Comparison of ENCODE assay signal across 8 mouse cellular contexts in genomic region chr15:36967381-36968211, GRCm38 (mm10). TPM values are rescaled to one million over a fixed set of nuclear protein-coding genes. Genes with fewer than 3 reads are reported as not detected.
A peak's percentile ranks its signal among the peaks of the same experiment; 100 is the strongest.
DNase-seq lines count a peak whose midpoint lies in the region; ATAC-seq lines count a peak whose summit lies in the region.

No protein-coding gene starts in this region.

- H3K27ac ChIP-seq in kidney, embryonic 16.5 days (ENCODE audit: low read length): no peak overlapping the region

- WGBS in kidney, embryonic 16.5 days: 33% methylated on average over 24 of the region's 24 CpGs

- ATAC-seq in kidney, embryonic 16.5 days (ENCODE audit: low FRiP score, low TSS enrichment): peak; percentile 70; the same call in 1 of the 2 replicates

- no peaks in the 10 kb centered on the region for H3K27me3 ChIP-seq in kidney, embryonic 16.5 days (ENCODE audit: insufficient read depth, low read length)

- no peaks in the 10 kb centered on the region for H3K4me1 ChIP-seq in kidney, embryonic 16.5 days (ENCODE audit: insufficient read depth, low read length)

- H3K36me3 ChIP-seq in kidney, embryonic 16.5 days (ENCODE audit: insufficient read depth, low read length): no peaks in the 10 kb centered on the region

- no peaks in the 10 kb centered on the region for H3K9me3 ChIP-seq in kidney, embryonic 16.5 days (ENCODE audit: low read length)

- no peak overlapping the region; the same call in 1 of the 2 replicates for H3K9ac ChIP-seq in kidney, embryonic 16.5 days (replicated peaks; ENCODE audit: low read length)

- H3K4me2 ChIP-seq in kidney, embryonic 16.5 days (replicated peaks; ENCODE audit: low read depth, low read length): peak overlapping the region; percentile 35

- H3K4me3 ChIP-seq in kidney, embryonic 16.5 days (ENCODE audit: low read length): 0 out of 2 replicates have a peak overlapping the region, but pooled peaks have one; percentile 9

- no peak for DNase-seq in kidney, postnatal 10 days
- DNase-seq in cerebellum, adult 8-10 months: peak; percentile 82
- DNase-seq in forelimb bud, embryonic 11.5 days (ENCODE audit: low read depth, low spot score): peak; percentile 48
- DNase-seq in layer of hippocampus, postnatal 36 days: peak; percentile 88
- DNase-seq in naive thymus-derived CD4-positive, alpha-beta T cell, adult 2 months (ENCODE audit: low read depth): peak; percentile 48
- DNase-seq in thymus, postnatal 25 days: peak; percentile 27
- DNase-seq in adipocyte (ENCODE audit: low spot score): no peak

RNA-seq across cellular contexts. Expression of gene Zfp706, which starts 40.0 kb away (rescaled TPM):
- polyA plus RNA-seq in kidney, embryonic 16.5 days (2015; fragmentation: Nextera tagmentation; extraction: Ambion mirVana): 403 and 418 TPM in 2 replicates
- 100 to 1,000 TPM; 262 to 279 TPM for total RNA-seq in layer of hippocampus, postnatal 36 days (2021)

Comparison
In these comparisons a context has a peak if more than half of its experiments do, and no peak if none do; other contexts are left out.
1. DNase-seq: peak in cerebellum, adult 8-10 months (single experiment), forelimb bud, embryonic 11.5 days (single experiment), layer of hippocampus, postnatal 36 days (2 of 2), naive thymus-derived CD4-positive, alpha-beta T cell, adult 2 months (single experiment) and thymus, postnatal 25 days (single experiment); none in kidney, postnatal 10 days (single experiment) and adipocyte (single experiment).